In the genomic region with DNA sequence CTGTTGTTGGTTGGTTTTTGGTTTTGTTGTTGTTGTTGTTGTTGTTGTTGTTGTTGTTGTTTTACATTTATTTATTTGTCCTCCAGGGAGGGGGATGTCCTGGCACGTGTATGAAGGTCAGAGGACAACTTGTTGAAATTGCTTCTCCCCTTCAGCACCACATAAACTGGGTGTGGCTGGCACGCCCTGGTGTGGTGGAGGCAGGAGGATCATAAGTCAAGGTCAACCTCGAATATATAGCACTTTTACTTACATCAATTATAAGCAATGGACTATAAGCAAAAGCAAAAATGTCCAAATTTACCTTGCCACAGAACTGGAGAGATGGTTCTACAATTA, we compare ENCODE assay signal across 8 mouse cellular contexts. TPM values are rescaled to one million over a fixed set of nuclear protein-coding genes. Genes with fewer than 3 reads are reported as not detected.
DNase-seq lines count a peak whose midpoint lies in the region; ATAC-seq lines count a peak whose summit lies in the region.
"Had no signal": no experiment of that assay in that cellular context is flagged by ENCODE, and none has a peak within 500 bp of the region (broad histone marks: within the 10 kb centered on the region; RNA-seq: fewer than 3 reads in every experiment).

No protein-coding gene starts in this region.

- no peaks in the 10 kb centered on the region for H3K4me1 ChIP-seq in neural tube, embryonic 11.5 days (ENCODE audit: control insufficient read depth, insufficient read depth, low read length)
- 0 out of 2 replicates have a peak, but pooled peaks cover 4% of the 10 kb centered on the region for H3K4me1 ChIP-seq in forebrain, embryonic 14.5 days (ENCODE audit: control insufficient read depth, insufficient read depth, low read length)
- peaks cover 26% of the 10 kb centered on the region for H3K4me1 ChIP-seq in liver, embryonic 13.5 days (replicated peaks)

- no peak overlapping the region for H3K4me2 ChIP-seq in neural tube, embryonic 11.5 days (ENCODE audit: low read depth)
- H3K4me2 ChIP-seq in forebrain, embryonic 14.5 days (ENCODE audit: low read length) = peak overlapping the region; percentile 54
- peak overlapping the region; percentile 72 for H3K4me2 ChIP-seq in liver, embryonic 13.5 days

- H3K27ac ChIP-seq in neural tube, embryonic 11.5 days (ENCODE audit: low read depth, low read length) = no peak overlapping the region
- H3K27ac ChIP-seq in forebrain, embryonic 14.5 days (ENCODE audit: low read depth, low read length) = no peak overlapping the region
- peak overlapping the region; percentile 86; the same call in 1 of the 2 replicates for H3K27ac ChIP-seq in liver, embryonic 13.5 days

- no peak overlapping the region for H3K9ac ChIP-seq in neural tube, embryonic 11.5 days (ENCODE audit: low read length)
- no peak overlapping the region for H3K9ac ChIP-seq in forebrain, embryonic 14.5 days (ENCODE audit: low read length)
- H3K9ac ChIP-seq in liver, embryonic 13.5 days = no peak overlapping the region

- 0 out of 2 replicates have a peak, but pooled peaks cover under 1% of the 10 kb centered on the region for H3K36me3 ChIP-seq in neural tube, embryonic 11.5 days (ENCODE audit: control insufficient read depth, insufficient read depth, low read length)
- H3K36me3 ChIP-seq in forebrain, embryonic 14.5 days (ENCODE audit: control insufficient read depth, insufficient read depth, low read length) = peaks cover 24% of the 10 kb centered on the region
- peaks cover 24% of the 10 kb centered on the region for H3K36me3 ChIP-seq in liver, embryonic 13.5 days

- H3K4me3 ChIP-seq in neural tube, embryonic 11.5 days (ENCODE audit: low read depth, low read length) = no peak overlapping the region
- H3K4me3 ChIP-seq in forebrain, embryonic 14.5 days (ENCODE audit: low read depth, low read length) = 0 out of 2 replicates have a peak overlapping the region, but pooled peaks have one; percentile 93
- H3K4me3 ChIP-seq in liver, embryonic 13.5 days (replicated peaks) = peak overlapping the region; percentile 87

- ATAC-seq in neural tube, embryonic 11.5 days (ENCODE audit: insufficient read depth, low FRiP score, low TSS enrichment) = peak; percentile 48; the same call in 1 of the 2 replicates
- ATAC-seq in forebrain, embryonic 14.5 days = peak; percentile 45; the same call in 1 of the 2 replicates
- ATAC-seq in liver, embryonic 13.5 days (ENCODE audit: low read depth) = no peak

- DNase-seq in neural tube, embryonic 11.5 days (ENCODE audit: low spot score) = no peak
- no peak for DNase-seq in neural tube, embryonic 10.5 days (ENCODE audit: extremely low spot score, low spot score)
- DNase-seq in forebrain, embryonic 14.5 days (ENCODE audit: low spot score) = no peak
- no peak for DNase-seq in liver, embryonic 13.5 days
- DNase-seq in adrenal gland, postnatal 36 days = no peak
- no peak for DNase-seq in right cerebral cortex, postnatal 4 days
- DNase-seq in ovary, postnatal 10 days (ENCODE audit: low spot score) = no peak

- H3K9me3 ChIP-seq in neural tube, embryonic 11.5 days (ENCODE audit: control insufficient read depth, low read length) = no peaks in the 10 kb centered on the region
- no peaks in the 10 kb centered on the region for H3K9me3 ChIP-seq in forebrain, embryonic 14.5 days (replicated peaks; ENCODE audit: control insufficient read depth, low read length)
- H3K9me3 ChIP-seq in liver, embryonic 13.5 days (replicated peaks) = no peaks in the 10 kb centered on the region

- WGBS in neural tube, embryonic 11.5 days = 67% methylated on average over 3 of the region's 3 CpGs
- 76% methylated on average over 3 of the region's 3 CpGs for WGBS in forebrain, embryonic 14.5 days
- WGBS in liver, embryonic 13.5 days (ENCODE audit: insufficient replicate concordance) = 42% methylated on average over 3 of the region's 3 CpGs

- H3K27me3 ChIP-seq in neural tube, embryonic 11.5 days (ENCODE audit: control insufficient read depth, insufficient read depth, low read length) = no peaks in the 10 kb centered on the region
- H3K27me3 ChIP-seq in forebrain, embryonic 14.5 days (replicated peaks; ENCODE audit: control insufficient read depth, insufficient read depth, low read length) = no peaks in the 10 kb centered on the region
- no peaks in the 10 kb centered on the region for H3K27me3 ChIP-seq in liver, embryonic 13.5 days

RNA-seq across cellular contexts. Expression of a gene that starts 0.6 kb away (rescaled TPM):
- 121 and 123 TPM in 2 replicates for polyA plus RNA-seq in neural tube, embryonic 11.5 days (2014; fragmentation: Nextera tagmentation; extraction: Ambion mirVana)
- polyA plus RNA-seq in forebrain, embryonic 14.5 days (2014; fragmentation: Nextera tagmentation; extraction: Ambion mirVana) = 93.0 and 98.1 TPM in 2 replicates
- 48.8 and 58.1 TPM in 2 replicates for polyA plus RNA-seq in liver, embryonic 13.5 days (2015; fragmentation: Nextera tagmentation; extraction: Ambion mirVana)
- 10 to 100 TPM; 54.1 to 62.9 TPM for total RNA-seq in adrenal gland, postnatal 36 days (2021)

RNA-seq across cellular contexts. Expression of a gene that starts 11.2 kb away (rescaled TPM):
- polyA plus RNA-seq in neural tube, embryonic 11.5 days (2014; fragmentation: Nextera tagmentation; extraction: Ambion mirVana) = not detected in 2 replicates
- polyA plus RNA-seq in forebrain, embryonic 14.5 days (2014; fragmentation: Nextera tagmentation; extraction: Ambion mirVana) = 0.90 TPM in 1 of 2 replicates, not detected in the other
- polyA plus RNA-seq in liver, embryonic 13.5 days (2015; fragmentation: Nextera tagmentation; extraction: Ambion mirVana) = not detected in 2 replicates
- total RNA-seq in adrenal gland, postnatal 36 days (2021) = not detected
- total RNA-seq: adrenal gland, postnatal 4 days had no signal
